Mouse (Mus musculus): Measurements from ENCODE around the gene Homer2. TPM values are rescaled to one million over a fixed set of nuclear protein-coding genes. Genes with fewer than 3 reads are reported as not detected.
A peak's percentile ranks its signal among the peaks of the same experiment; 100 is the strongest.

The Homer2 gene
- total and polyA plus RNA-seq, 2 experiments from 2014 or later = 30.3 to 44.4 TPM

- Histone ChIP-seq H3K9ac (replicated peaks; ENCODE audit: low read length) (no peak overlapping the region), H3K4me1 (ENCODE audit: insufficient read depth, low read length) (peaks cover 27% of the 10 kb centered on the region; the same call in 1 of the 2 replicates), H3K27ac (no peak overlapping the region), H3K27me3 (ENCODE audit: insufficient read depth, low read length) (no peaks in the 10 kb centered on the region), H3K9me3 (ENCODE audit: low read length) (no peaks in the 10 kb centered on the region), H3K4me3 (ENCODE audit: low read length) (no peak overlapping the region), H3K36me3 (ENCODE audit: insufficient read depth, low read length) (no peaks in the 10 kb centered on the region), H3K4me2 (ENCODE audit: low read depth, low read length) (no peak overlapping the region)
- no peak for TF ChIP-seq CTCF (IDR thresholded peaks at IDR 0.05; ENCODE audit: low read depth)
- ATAC-seq (no peak), DNase-seq (ENCODE audit: low spot score) (no peak)
- WGBS = 86% methylated on average over 6 of the region's 6 CpGs
Observed at GRCm38 (mm10) chr7:81687684-81688316, 19.5 kb downstream of the Homer2 start.

DNA sequence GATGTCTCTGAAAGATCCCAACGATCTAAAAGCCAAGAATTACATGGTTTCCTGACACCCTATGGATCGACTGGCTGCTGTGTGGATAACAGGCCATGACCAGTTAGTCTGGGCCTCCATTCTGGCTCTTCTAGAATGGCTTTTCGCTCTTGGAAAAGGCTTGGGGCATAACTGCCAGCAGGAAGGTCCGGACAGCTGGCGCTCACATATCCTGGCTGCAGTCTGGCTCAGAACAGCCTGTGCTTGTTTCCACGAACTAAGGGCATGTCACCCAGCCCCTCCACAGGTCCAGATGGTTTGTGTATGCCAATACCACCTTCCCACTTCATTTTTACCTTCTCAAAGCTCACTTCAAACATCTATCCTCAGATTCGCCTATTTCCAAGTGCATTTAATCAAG, 22.0 kb downstream of the Homer2 start:
- H3K9ac ChIP-seq (replicated peaks; ENCODE audit: low read length) = no peak overlapping the region
- H3K27ac ChIP-seq = peak overlapping the region; percentile 62
- TF ChIP-seq CTCF (IDR thresholded peaks at IDR 0.05; ENCODE audit: low read depth) = no peak
- no peaks in the 10 kb centered on the region for H3K27me3 ChIP-seq (ENCODE audit: insufficient read depth, low read length)
- ATAC-seq (peak; percentile 73), DNase-seq (ENCODE audit: low spot score) (peak; percentile 66)
- no peak overlapping the region for H3K4me2 ChIP-seq (ENCODE audit: low read depth, low read length)
- H3K9me3 ChIP-seq (ENCODE audit: low read length) = no peaks in the 10 kb centered on the region
- 51% methylated on average over 7 of the region's 7 CpGs for WGBS
- H3K4me1 ChIP-seq (ENCODE audit: insufficient read depth, low read length) = peaks cover 27% of the 10 kb centered on the region; the same call in 1 of the 2 replicates
- H3K36me3 ChIP-seq (ENCODE audit: insufficient read depth, low read length) = no peaks in the 10 kb centered on the region
- no peak overlapping the region for H3K4me3 ChIP-seq (ENCODE audit: low read length)

- Histone ChIP-seq H3K36me3 (ENCODE audit: insufficient read depth, low read length) (no peaks in the 10 kb centered on the region), H3K4me3 (ENCODE audit: low read length) (no peak overlapping the region), H3K27me3 (ENCODE audit: insufficient read depth, low read length) (no peaks in the 10 kb centered on the region), H3K4me2 (ENCODE audit: low read depth, low read length) (no peak overlapping the region), H3K9me3 (ENCODE audit: low read length) (no peaks in the 10 kb centered on the region), H3K4me1 (ENCODE audit: insufficient read depth, low read length) (peaks cover 19% of the 10 kb centered on the region; the same call in 1 of the 2 replicates), H3K9ac (replicated peaks; ENCODE audit: low read length) (no peak overlapping the region), H3K27ac (0 out of 2 replicates have a peak overlapping the region, but pooled peaks have one; percentile 62)
- WGBS = 54% methylated on average over 7 of the region's 7 CpGs
- 0 out of 2 replicates have a peak, but pooled peaks have one; percentile 17 for ATAC-seq
- no peak for TF ChIP-seq CTCF (IDR thresholded peaks at IDR 0.05; ENCODE audit: low read depth)
- no peak for DNase-seq (ENCODE audit: low spot score)
Observed at GRCm38 (mm10) chr7:81683779-81684422, 23.4 kb downstream of the Homer2 start.

GRCm38 (mm10) chr7:81681386-81681785, 25.9 kb downstream of the Homer2 start:
- H3K4me2 ChIP-seq (ENCODE audit: low read depth, low read length) = no peak overlapping the region

GRCm38 (mm10) chr7:81673359-81674013, 33.8 kb downstream of the Homer2 start:
- DNase-seq (ENCODE audit: low spot score) (peak; percentile 57), ATAC-seq (peak; percentile 88)
- WGBS = 32% methylated on average over 15 of the region's 15 CpGs
- Histone ChIP-seq H3K9ac (replicated peaks; ENCODE audit: low read length) (no peak overlapping the region), H3K4me3 (ENCODE audit: low read length) (no peak overlapping the region), H3K4me1 (ENCODE audit: insufficient read depth, low read length) (peaks cover 11% of the 10 kb centered on the region; the same call in 1 of the 2 replicates), H3K9me3 (ENCODE audit: low read length) (no peaks in the 10 kb centered on the region), H3K27me3 (ENCODE audit: insufficient read depth, low read length) (no peaks in the 10 kb centered on the region), H3K27ac (peak overlapping the region; percentile 52; the same call in 1 of the 2 replicates), H3K4me2 (ENCODE audit: low read depth, low read length) (peak overlapping the region; percentile 19; the same call in 1 of the 2 replicates), H3K36me3 (ENCODE audit: insufficient read depth, low read length) (no peaks in the 10 kb centered on the region)
- no peak for TF ChIP-seq CTCF (IDR thresholded peaks at IDR 0.05; ENCODE audit: low read depth)

More at GRCm38 (mm10) chr7:81681386-81681785, 25.9 kb downstream of the Homer2 start:
- Histone ChIP-seq H3K4me1 (ENCODE audit: insufficient read depth, low read length) (peaks cover 19% of the 10 kb centered on the region; the same call in 1 of the 2 replicates), H3K4me3 (ENCODE audit: low read length) (no peak overlapping the region), H3K9ac (replicated peaks; ENCODE audit: low read length) (no peak overlapping the region), H3K27ac (no peak overlapping the region), H3K36me3 (ENCODE audit: insufficient read depth, low read length) (no peaks in the 10 kb centered on the region), H3K27me3 (ENCODE audit: insufficient read depth, low read length) (no peaks in the 10 kb centered on the region), H3K9me3 (ENCODE audit: low read length) (no peaks in the 10 kb centered on the region)
- DNase-seq (ENCODE audit: low spot score) = peak; percentile 41
- TF ChIP-seq CTCF (IDR thresholded peaks at IDR 0.05; ENCODE audit: low read depth) = no peak
- ATAC-seq = no peak
- WGBS = 65% methylated on average over 3 of the region's 3 CpGs

DNA sequence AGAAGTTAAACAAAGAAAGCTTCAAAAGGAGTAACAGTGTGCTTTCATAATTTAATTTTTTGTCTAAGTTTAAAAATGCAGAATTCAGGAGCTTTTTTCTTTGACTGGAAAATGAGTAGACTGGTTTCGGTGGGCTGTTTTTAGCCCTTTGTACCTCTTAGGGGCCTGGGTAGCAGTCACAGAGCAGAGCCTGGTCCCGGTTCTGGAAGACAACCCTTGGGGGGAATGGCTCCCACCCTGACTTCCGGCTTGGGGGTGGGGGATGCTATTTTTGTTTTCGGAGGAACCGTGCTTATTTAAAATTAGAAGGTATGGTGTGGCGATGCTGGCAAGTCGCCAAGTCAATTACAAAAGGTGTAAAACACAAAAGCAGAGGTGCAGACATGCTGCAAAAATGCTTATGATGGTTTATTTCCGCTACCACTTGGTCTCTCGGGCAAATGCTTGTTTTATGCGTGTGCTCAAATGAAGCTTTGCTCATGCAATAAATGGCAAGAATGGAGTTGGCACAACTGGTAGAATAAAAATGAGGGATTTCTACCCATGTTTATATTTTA, 34.5 kb downstream of the Homer2 start:
- no peak overlapping the region for H3K9ac ChIP-seq (replicated peaks; ENCODE audit: low read length)
- H3K9me3 ChIP-seq (ENCODE audit: low read length) = no peaks in the 10 kb centered on the region
- peak overlapping the region; percentile 19; the same call in 1 of the 2 replicates for H3K4me2 ChIP-seq (ENCODE audit: low read depth, low read length)
- no peaks in the 10 kb centered on the region for H3K36me3 ChIP-seq (ENCODE audit: insufficient read depth, low read length)
- TF ChIP-seq CTCF (IDR thresholded peaks at IDR 0.05; ENCODE audit: low read depth) = no peak
- H3K27ac ChIP-seq = peak overlapping the region; percentile 52; the same call in 1 of the 2 replicates
- no peaks in the 10 kb centered on the region for H3K27me3 ChIP-seq (ENCODE audit: insufficient read depth, low read length)
- DNase-seq (ENCODE audit: low spot score) (peak; percentile 37), ATAC-seq (no peak)
- 48% methylated on average over 10 of the region's 10 CpGs for WGBS
- H3K4me1 ChIP-seq (ENCODE audit: insufficient read depth, low read length) = peaks cover 11% of the 10 kb centered on the region; the same call in 1 of the 2 replicates
- no peak overlapping the region for H3K4me3 ChIP-seq (ENCODE audit: low read length)
